In the genomic region with DNA sequence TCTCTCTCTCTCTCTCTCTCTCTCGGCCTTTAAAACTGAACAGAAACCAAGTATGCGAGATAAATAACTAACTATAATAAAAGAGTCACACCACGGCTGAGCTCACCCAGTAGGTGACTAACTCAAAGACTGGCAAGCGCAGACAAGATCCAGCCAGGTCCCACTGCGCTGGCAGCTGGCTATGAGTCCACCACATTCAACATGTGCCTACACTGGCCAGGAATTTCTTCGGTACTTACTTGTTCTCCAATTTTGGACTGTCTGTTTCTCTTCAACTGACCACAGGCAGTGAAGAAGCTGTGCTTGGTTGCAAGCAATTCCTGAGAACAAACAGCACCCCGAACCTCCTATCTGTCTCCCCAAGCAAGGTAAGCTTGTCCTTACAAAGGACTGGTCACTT, we compare ENCODE assay signal across 8 mouse cellular contexts. TPM values are rescaled to one million over a fixed set of nuclear protein-coding genes. Genes with fewer than 3 reads are reported as not detected.
DNase-seq lines count a peak whose midpoint lies in the region; ATAC-seq and TF ChIP-seq lines count a peak whose summit lies in the region.

No protein-coding gene starts in this region.

- TF ChIP-seq CTCF in ES-Bruce4 (IDR thresholded peaks at IDR 0.05; ENCODE audit: low read depth, low read length) = no peak

- H3K27ac ChIP-seq in ES-Bruce4 (ENCODE audit: insufficient read depth, low read length) = no peak overlapping the region
- H3K27ac ChIP-seq in heart, embryonic 10.5 days = no peak overlapping the region; the same call in 1 of the 2 replicates
- H3K27ac ChIP-seq in kidney, embryonic 15.5 days = 0 out of 2 replicates have a peak overlapping the region, but pooled peaks have one; percentile 100

- peak overlapping the region; percentile 89 for H3K9ac ChIP-seq in ES-Bruce4 (ENCODE audit: low read depth, poor library complexity, severe bottlenecking)
- H3K9ac ChIP-seq in kidney, embryonic 15.5 days = peak overlapping the region; percentile 96; the same call in 1 of the 2 replicates

- TF ChIP-seq POLR2A in ES-Bruce4 (IDR thresholded peaks at IDR 0.05; ENCODE audit: insufficient read depth, low read length) (no peak), myocyte (IDR thresholded peaks at IDR 0.05; ENCODE audit: insufficient read length, low read depth) (peak; percentile 30)

- H3K79me2 ChIP-seq in myocyte (ENCODE audit: control insufficient read depth, insufficient read depth) = peaks cover 63% of the 10 kb centered on the region

- WGBS in heart, embryonic 10.5 days = 60% methylated on average over 7 of the region's 7 CpGs
- WGBS in kidney, embryonic 15.5 days = 45% methylated on average over 7 of the region's 7 CpGs

- no peaks in the 10 kb centered on the region for H3K27me3 ChIP-seq in ES-Bruce4 (ENCODE audit: control insufficient read depth, insufficient read depth, low read length, poor library complexity, severe bottlenecking)
- H3K27me3 ChIP-seq in heart, embryonic 10.5 days (ENCODE audit: insufficient read depth, poor library complexity, severe bottlenecking) = no peaks in the 10 kb centered on the region
- H3K27me3 ChIP-seq in kidney, embryonic 15.5 days = no peaks in the 10 kb centered on the region
- H3K27me3 ChIP-seq in myocyte (ENCODE audit: control insufficient read depth, insufficient read depth, insufficient read length) = no peaks in the 10 kb centered on the region

- H3K36me3 ChIP-seq in ES-Bruce4 (ENCODE audit: control insufficient read depth, insufficient read depth, low read length, poor library complexity, severe bottlenecking) (peaks cover 36% of the 10 kb centered on the region), myocyte (ENCODE audit: control insufficient read depth, insufficient read depth) (peaks cover 12% of the 10 kb centered on the region)
- peaks cover 40% of the 10 kb centered on the region for H3K36me3 ChIP-seq in heart, embryonic 10.5 days
- H3K36me3 ChIP-seq in kidney, embryonic 15.5 days = peaks cover 44% of the 10 kb centered on the region

- DNase-seq in adrenal gland, postnatal 10 days = peak; percentile 62
- no peak for DNase-seq in heart, embryonic 10.5 days (ENCODE audit: low spot score)
- DNase-seq in spleen, postnatal 4 days (ENCODE audit: low spot score in 2 of 2) = no peak
- DNase-seq in lung, postnatal 4 days = no peak
- DNase-seq in thymus, adult 18-20 months = no peak

- H3K4me3 ChIP-seq in ES-Bruce4 (ENCODE audit: low read depth, low read length) = peak overlapping the region; percentile 45
- peak overlapping the region; percentile 93 for H3K4me3 ChIP-seq in heart, embryonic 10.5 days
- peak overlapping the region; percentile 97 for H3K4me3 ChIP-seq in kidney, embryonic 15.5 days (replicated peaks)
- peak overlapping the region; percentile 67 for H3K4me3 ChIP-seq in myocyte

- no peak for TF ChIP-seq EP300 in ES-Bruce4 (IDR thresholded peaks at IDR 0.05; ENCODE audit: insufficient read depth, low read depth, low read length)

- no peak for ATAC-seq in kidney, embryonic 15.5 days (replicated peaks; ENCODE audit: low FRiP score)

- peak overlapping the region; percentile 67 for H3K4me2 ChIP-seq in kidney, embryonic 15.5 days
- H3K4me2 ChIP-seq in myocyte (ENCODE audit: low read depth) = peak overlapping the region; percentile 84

- H3ac ChIP-seq in myocyte (ENCODE audit: control insufficient read depth, insufficient read length) = peak overlapping the region; percentile 89

- H3K4me1 ChIP-seq in ES-Bruce4 (ENCODE audit: control insufficient read depth, insufficient read depth, low read length) = peaks cover 6% of the 10 kb centered on the region
- peaks cover 44% of the 10 kb centered on the region for H3K4me1 ChIP-seq in heart, embryonic 10.5 days
- H3K4me1 ChIP-seq in kidney, embryonic 15.5 days = peaks cover 43% of the 10 kb centered on the region

- H3K9me3 ChIP-seq in ES-Bruce4 (replicated peaks; ENCODE audit: control insufficient read depth, insufficient read depth, low read length, poor library complexity, severe bottlenecking) = no peaks in the 10 kb centered on the region
- H3K9me3 ChIP-seq in heart, embryonic 10.5 days = no peaks in the 10 kb centered on the region
- no peaks in the 10 kb centered on the region for H3K9me3 ChIP-seq in kidney, embryonic 15.5 days (replicated peaks)

TF ChIP-seq in myocyte, 11 proteins besides CTCF, POLR2A, EP300 and RAD21:
- TF ChIP-seq MAX (IDR thresholded peaks at IDR 0.05; ENCODE audit: low read depth) = no peak
- TF ChIP-seq MYOG (IDR thresholded peaks at IDR 0.05; ENCODE audit: control insufficient read depth in 1 of 3, insufficient read depth in 1 of 3, insufficient read length in 2 of 3, low read depth in 2 of 3) = peak in 1 of 3 experiments; percentile 53
- TF ChIP-seq TCF12 (IDR thresholded peaks at IDR 0.05; ENCODE audit: insufficient read depth, poor library complexity, severe bottlenecking) = no peak
- peak; percentile 52 for TF ChIP-seq POLR2AphosphoS2 (IDR thresholded peaks at IDR 0.05; ENCODE audit: insufficient read length, low read depth)
- TF ChIP-seq MYOD1 (IDR thresholded peaks at IDR 0.05; ENCODE audit: control insufficient read depth in 1 of 3, insufficient read length in 2 of 3, low read depth in 2 of 3) = peak in 2 of 3 experiments; percentile 13 to 67

RNA-seq across cellular contexts. Expression of gene Ankrd10, which starts 2.1 kb away (rescaled TPM):
- 101 and 104 TPM in 2 replicates for polyA plus RNA-seq in ES-Bruce4 (2011; ENCODE audit: insufficient read depth, insufficient read length, low read depth, missing spikeins)
- 10 to 100 TPM; 48.7 to 78.5 TPM for total RNA-seq in adrenal gland, postnatal 10 days (2021)
- polyA plus RNA-seq in heart, embryonic 10.5 days (2016; fragmentation: Nextera tagmentation; extraction: Ambion mirVana) = 69.4 and 91.2 TPM in 2 replicates
- polyA plus RNA-seq in kidney, embryonic 15.5 days (2015; fragmentation: Nextera tagmentation; extraction: Ambion mirVana) = 98.7 and 99.4 TPM in 2 replicates
- polyA plus RNA-seq in myocyte (2012; fragmentation: generic; extraction: Trizol) = 71.9 TPM

Comparison
In these comparisons a context has a peak if more than half of its experiments do, and no peak if none do; other contexts are left out.
1. H3K4me3 ChIP-seq: peak in every context shown above with its lines; median percentile 97 in kidney, embryonic 15.5 days; 93 in heart, embryonic 10.5 days; 67 in myocyte; 45 in ES-Bruce4.